Mouse (Mus musculus) right cerebral cortex, postnatal 14 days (tissue): Measurements from ENCODE around the gene Inpp5d.
A peak's percentile ranks its signal among the peaks of the same experiment; 100 is the strongest.
"Not testable (repeated sequence)": the region's sequence is repeated elsewhere in the genome, so short reads cannot be mapped to it uniquely, and the experiment has no call there.

Experiments used
- DNase-seq: peaks from one replicate; pipeline ENCODE4 v3.0.0; 2022

Gene Inpp5d

DNA sequence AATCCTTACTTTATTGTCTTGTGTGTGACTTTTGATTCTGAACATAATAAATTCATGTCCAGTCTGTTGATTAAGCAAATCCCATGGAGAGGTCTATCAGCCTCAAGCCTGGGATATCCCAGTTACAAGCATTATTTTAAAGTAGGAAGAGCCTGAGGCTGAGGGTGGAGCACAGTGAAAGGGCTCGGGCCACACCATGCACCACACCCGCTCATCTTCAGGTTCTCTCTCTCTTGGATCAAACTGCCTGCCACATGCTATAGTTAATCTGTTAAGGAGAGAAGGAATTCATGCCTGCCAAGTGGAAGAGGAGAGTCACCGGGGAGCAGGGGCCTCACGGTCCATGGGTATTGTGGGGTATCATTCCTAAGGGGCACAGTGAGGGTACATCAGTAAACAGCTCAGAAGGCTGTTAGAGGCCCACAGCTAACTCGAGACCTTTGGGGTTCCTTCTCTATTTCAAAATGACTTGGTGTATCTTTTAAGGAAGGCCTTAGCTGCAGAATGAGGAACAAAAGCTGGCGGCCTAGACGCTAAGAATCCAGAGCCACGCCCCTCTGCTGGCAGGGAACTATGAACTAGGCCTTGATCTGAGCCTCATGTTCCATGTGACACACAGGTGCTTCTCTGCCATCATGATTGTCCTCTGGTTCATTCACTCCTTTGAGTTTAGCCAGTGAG lies 39.0 kb downstream of the Inpp5d start:
- DNase-seq: peak; percentile 33

DNA sequence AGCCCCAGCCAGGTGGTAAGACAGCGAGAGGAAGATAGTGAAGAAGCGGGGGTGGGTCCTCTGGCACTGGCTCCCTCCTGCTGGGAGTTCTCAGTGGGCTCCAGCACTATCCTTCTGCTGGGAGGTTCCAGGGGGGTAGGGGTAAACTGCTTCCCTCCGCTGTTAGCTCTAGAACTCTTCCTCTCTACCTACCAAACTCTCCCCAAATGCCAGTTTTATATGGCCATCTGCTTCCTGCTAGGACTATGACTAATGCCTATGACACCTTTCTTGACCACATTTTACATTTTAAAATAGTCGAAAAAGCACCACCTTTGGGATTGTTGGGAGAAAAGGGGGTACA lies 39.5 kb downstream of the Inpp5d start:
- no peak for DNase-seq

DNA sequence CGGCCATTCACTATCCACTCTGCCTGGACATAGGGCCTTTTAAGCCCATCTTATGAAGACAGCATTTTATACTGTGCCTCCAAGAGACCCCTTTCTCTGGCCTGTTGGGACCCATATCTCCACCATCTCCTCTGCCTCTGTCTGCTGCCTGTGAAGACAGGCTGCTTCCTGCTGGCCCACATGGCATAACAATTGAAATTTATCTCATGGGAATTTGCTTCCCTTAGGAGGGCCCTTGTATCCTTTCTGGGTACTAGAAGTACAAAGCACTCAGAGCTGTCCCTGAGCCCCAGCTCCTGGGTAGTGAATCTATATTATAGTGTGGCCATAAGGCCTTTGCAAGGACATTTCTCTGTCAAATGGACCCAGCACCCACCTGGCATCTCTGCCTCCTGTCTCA lies 40.6 kb downstream of the Inpp5d start:
- DNase-seq: no peak

DNA sequence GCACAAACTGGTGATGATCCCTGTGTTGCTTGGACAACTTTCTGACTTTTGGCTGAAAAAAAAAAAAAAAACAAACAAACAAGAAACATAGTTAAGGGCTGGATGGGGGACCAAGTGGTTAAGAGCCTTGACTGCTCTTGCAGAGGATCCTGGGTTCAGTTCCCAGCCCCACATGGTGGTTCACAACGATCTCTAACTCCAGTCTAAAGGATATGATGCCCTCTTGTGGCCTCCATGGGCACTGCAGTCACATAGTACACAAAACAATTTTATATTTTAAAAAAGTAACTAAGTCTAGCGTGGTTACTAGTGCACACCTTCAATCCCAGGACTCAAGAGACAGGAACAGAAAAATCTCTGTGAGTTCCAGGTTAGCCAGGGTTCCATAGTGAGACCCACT lies 43.9 kb downstream of the Inpp5d start:
- no peak for DNase-seq

DNA sequence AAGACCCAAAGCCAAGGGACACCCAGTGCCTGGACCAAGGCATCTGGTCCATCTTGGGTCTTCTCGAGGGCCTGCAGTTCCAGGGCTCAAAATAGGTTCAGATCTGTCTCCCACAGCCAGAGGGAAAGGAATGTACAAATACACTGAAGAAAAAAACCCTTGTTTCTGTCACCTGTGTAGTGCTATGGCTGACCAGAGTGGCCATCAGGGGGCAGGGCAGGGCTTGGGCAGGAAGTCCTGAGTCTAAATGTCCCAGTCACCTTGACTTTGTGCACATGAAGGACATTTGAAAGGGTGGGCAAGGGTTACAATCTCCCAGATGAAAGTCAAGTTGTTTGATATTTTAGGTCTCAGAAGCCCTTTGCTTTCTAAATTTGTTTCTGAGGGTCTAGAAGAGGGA lies 46.9 kb downstream of the Inpp5d start:
- no peak for DNase-seq

DNA sequence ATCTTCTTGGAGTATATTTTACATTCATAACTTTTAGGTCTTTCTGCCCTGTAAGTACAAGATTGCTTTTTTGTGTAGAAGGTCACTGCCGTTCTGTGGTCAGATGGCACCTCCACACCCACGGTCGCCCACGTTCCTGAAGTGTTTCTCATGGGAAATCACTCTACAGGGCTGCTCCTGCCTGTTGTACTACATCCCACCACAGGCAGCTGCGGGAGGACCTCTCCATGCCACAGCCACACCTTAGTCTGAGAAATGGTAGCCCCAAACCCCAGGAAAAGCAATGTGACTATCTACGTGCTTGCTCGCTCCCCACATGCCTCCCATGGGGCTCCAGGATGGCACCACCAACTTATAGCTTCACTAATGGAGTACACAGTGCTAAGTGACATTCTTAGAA lies 48.2 kb downstream of the Inpp5d start:
- no peak for DNase-seq

DNA sequence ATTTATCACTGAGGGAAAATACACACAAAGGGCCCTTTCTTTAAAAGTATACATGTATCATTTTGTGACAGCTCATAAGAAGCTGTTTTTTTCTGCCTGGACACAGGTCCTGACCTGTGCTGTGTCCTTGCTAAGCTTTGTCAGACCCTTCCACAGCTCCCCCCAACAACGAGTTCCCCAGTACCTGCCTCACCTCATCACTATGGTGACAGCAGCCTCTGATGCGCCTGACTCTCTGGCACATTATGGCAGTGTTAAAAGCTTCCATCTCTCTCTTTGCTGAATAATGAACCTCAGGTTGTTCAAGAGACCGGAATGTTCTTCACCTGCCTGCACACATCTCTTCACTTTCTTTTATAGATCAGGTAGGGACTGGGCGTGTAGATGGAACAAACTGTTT lies 51.4 kb downstream of the Inpp5d start:
- no peak for DNase-seq

DNA sequence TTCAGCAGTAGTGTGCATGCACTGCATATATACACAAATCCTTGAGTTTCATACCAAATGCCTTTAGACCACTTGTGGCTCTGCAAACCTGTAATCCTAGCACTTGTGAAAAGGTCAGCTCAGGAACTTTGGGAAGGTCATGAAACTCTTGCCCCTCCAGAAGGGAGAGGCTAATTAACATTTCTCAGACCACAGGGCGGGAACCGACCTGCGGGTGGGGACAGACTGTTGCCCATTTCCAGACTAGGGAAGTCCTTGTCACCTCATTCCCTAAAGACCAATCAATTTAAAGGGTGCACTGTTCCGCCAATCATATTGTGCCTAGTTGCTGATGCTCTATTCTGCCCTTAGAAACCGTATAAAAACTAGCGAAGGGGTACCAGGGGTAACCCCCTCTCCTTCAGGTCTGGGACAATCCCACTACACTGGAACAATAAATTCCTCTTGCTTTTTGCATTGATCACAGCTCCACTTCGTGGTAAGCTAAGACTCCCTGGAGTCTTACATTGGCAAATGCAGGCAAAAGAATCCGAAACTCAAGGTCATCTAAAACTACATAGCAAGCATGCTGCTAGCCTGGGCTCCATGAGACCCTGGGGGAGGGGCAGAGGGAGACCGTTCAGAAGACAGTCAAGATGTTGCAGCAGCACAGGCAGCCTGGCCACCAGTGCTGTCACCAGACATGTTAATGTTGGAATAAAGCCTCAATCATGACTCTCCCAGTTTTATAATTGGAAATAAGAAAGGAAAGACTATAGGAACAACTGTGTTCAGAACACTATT lies 53.9 kb downstream of the Inpp5d start:
- no peak for DNase-seq

DNA sequence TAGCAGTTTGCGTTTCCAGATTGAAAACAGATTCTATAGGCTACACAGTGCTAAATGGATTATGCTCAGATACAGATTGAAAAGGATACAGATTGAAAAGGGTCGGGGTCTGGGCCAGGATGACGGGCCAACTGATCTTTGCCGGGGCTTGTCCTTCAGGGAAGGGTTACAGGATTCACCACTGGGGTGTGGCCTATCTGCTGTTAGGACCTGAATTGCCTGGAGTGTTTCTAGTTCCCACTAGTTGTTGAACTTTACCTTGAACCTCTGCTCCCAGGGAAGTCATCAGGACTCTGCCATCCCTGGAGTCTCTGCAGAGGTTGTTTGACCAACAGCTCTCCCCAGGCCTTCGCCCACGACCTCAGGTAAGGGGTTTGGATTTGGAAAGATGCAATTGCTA lies 55.9 kb downstream of the Inpp5d start:
- no peak for DNase-seq

DNA sequence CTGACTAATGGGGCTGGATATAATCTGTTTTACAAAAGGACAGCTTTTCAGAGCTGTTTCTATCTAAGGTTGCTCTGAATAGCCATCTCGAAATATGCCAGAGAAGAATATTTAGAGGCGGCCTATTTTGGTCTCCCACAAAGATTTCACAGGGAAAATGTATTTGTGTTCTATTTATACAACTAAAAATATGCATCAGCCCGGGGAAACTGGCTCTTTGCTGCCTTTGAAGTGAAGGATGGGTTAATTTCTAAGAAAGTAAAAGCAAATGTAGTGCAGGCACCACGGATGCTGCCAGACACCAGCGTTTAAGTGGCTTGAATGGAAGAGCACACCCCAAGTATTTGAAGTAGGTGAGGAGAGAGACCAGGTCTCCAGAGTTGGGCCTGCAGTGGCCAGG lies 59.0 kb downstream of the Inpp5d start:
- DNase-seq: no peak

DNA sequence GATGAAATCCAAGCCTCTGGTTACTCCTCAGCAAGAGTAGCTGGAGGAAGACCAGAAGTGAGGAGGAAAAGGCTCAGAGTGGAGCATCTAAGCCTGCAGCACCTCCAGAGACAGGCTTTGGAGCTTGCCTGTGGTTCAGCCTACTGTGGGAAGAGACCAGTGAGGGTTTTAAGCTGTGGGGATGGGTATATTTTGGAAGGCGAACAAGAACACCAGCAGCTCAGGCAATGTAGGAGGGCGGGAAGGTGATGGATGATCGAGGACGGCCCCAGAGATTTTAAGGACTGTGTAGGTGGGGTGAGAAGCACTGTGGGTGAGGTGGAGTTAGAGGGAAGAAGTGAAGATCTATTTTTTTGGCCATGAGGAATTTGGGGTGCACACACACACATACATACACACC lies 60.8 kb downstream of the Inpp5d start:
- no peak for DNase-seq

DNA sequence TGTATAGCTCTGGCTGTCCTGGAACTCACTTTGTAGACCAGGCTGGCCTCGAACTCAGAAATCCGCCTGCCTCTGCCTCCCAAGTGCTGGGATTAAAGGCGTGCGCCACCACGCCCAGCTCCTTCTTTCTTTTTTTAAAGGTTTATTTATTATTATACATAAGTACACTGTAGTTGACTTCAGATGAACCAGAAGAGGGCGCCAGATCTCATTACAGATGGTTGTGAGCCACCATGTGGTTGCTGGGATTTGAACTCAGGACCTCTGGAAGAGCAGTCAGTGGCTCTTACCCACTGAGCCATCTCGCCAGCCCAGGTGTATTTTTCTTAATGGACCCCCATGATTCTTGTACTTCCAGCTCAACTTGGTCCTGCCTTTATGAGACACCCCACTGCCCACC lies 62.4 kb downstream of the Inpp5d start:
- DNase-seq: not testable (repeated sequence)

DNA sequence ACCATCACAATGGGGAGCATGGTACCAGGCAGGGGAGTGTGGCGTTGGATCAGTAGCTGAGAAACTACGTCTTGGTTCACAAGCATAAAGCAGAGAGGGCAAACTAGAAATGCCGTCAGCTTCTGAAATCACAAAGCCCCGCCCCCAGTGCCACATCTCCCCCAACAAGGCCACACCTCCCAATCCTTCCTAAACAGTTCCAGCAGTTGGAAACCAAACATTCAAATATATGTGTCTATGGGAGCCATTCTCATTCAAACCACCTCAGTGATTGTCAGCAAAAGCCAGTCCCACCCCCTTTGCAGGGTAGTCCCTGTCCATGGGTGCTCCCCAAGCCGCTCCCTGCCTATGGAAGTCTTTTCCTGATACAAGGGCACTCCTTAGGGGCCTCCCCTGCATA lies 64.0 kb downstream of the Inpp5d start:
- DNase-seq: no peak

DNA sequence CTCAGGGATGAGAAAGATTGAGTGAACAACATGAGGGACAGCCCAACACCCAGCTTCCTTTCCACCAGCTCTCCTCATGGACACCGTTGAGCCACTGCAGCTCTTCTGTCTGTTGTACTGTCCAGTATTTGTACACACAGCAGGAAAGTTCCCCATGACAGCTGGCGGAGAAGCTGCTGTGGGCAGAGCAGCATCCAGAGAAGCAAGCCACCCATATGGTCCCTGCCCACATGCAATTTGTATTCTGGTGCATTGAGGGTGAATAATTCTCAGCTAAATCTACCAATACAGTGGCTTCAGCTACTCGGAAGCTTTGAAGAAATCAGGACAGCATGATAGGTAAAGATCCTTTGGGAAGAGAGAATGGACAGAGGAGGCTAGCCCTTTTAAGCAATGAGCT lies 64.7 kb downstream of the Inpp5d start:
- peak; percentile 28 for DNase-seq

DNA sequence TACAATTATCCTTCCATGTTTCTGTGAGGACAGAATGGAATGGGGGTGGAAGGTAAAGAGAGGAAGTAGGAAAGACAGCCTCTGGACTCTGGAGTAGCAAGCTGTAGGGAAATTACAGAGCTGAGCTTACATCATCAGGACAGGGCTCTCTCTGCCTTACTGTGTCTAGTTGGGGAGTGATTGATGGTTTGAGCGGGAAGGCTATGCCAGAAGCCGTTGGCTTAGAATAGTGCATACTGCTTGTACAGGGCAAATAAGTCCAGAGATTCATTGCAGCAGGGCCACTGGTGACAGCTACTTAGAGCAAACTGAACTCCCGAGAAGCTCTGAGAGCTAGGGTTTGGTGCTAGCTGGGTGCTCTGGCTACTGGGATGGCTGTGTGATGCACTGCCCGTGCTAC lies 66.2 kb downstream of the Inpp5d start:
- DNase-seq: no peak

DNA sequence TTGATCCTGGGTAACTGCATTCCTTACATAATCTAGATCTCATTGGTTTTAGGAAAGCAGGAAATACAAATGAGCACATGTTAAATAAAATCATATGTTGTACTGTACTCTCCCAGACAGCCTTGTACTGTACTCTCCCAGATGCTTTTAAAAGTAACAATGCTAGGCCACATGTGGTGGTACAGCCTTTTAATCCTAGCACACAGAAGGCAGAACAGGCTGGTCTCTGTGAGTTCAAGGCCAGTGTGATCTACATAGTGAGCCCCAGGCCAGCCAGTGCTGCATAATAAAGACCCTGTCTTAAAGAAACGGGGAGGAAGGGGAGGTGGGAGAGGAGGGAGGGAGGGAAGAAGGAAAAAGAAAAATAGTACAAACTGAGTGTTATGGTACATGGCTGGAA lies 66.9 kb downstream of the Inpp5d start:
- no peak for DNase-seq

DNA sequence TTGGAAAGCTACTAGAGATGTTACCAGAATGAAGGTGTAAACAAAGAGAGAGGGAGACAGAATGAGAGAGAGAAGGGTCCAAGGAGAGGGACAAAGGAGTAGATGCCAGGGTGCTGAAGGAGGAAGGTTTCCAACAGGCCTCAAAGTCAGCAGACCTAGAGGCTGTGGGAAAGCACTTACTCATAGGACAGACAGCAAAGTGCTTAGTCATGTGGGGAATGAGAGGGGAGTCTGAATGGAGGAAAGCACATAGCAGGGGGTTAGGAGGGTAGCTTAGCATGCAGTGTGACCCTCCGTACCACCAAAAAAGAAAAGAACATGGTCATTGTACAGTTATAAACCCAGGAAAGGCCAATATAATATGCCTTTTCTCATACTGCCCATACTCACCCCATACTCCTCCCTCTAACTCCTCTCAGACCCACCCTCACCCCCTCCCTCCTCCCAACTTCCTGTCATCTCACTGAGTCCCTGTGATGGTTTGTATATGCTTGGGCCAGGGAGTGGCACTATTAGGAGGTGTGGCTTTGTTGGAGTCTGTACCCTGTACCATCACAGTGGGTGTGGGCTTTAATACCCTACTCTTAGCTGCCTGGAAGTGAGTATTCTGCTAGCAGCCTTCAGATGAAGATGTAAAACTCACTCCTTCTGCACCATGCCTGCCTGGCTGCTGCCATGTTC lies 69.7 kb downstream of the Inpp5d start:
- no peak for DNase-seq

DNA sequence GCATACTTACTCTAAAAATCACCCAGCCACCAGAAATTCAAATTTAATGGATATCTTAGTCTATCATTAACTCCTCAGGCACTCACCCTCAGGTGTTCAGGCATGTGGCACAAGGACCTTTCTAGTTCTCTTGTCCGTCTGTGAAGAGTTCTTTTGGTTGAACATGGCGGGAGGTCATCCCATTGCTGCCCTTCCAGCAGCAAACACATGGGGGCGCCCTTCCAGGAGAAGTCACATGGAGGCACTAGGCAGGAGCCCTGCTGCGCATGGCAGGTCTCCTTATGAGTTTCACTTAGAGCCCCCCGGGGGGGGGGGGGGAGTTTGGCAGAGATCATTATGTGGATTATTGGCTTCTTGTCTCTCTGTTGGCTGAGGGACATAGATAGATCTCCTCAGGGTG lies 76.2 kb downstream of the Inpp5d start:
- no peak for DNase-seq

DNA sequence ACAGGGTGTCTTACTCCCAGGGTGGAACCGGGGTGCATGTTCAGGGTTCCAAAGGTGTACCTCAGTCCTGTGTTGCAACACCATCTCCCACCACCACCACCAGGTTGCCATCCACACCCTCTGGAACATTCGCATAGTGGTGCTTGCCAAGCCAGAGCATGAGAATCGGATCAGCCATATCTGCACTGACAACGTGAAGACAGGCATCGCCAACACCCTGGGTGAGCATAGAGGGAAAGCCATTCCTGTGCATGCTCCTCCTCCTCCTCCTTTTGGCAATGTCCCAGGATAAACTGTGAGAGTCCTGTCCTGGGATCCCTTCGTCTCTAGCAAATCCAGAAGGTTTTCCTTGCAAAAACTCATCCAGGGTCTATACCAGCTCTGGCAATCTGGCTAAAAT lies 77.9 kb downstream of the Inpp5d start:
- no peak for DNase-seq

DNA sequence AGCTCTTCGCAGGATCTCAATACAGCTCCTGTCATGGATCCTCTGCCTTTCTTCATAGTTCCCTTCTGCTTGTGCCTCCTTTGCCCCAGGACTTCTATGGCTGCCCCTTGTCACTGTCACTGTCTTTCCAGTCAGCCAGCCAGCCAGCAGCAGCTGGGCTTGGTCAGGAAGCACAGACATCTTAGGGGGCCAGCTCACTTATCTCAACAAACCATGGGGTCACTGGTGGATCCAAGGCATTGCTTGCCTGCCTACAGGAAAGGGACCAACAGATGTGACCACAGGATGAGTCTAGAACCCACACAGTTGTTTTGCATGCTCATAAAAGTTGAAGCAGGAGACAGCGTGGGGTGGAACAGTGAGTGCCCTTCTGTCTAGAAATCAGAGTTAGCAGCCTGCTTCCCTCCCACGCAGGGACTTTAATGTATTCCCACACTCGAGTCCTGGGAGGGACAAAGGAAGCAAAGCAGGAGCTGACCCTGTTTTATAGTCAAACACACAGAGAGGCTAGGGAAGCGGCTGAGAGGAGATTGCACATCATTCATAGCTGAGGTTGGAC lies 79.9 kb downstream of the Inpp5d start:
- no peak for DNase-seq

DNA sequence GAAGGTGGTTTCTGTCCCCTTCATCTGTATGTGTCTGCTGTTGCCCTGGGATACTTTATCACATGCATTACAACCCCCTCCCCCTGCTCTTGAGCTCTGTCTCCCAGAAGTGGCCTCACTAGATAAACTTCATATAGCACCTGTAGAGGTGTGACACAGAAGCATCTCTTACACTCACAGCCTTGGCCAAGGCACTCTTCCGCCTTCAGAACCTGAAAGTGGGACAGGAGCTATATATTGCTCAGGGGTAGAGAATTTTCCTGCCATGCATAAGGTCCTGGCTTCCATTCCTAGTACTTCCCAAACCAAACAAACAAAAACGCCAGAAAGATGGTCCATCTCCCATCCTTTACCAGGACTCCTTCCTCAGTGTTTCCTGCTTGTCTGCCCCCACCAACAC lies 84.1 kb downstream of the Inpp5d start:
- DNase-seq: no peak

DNA sequence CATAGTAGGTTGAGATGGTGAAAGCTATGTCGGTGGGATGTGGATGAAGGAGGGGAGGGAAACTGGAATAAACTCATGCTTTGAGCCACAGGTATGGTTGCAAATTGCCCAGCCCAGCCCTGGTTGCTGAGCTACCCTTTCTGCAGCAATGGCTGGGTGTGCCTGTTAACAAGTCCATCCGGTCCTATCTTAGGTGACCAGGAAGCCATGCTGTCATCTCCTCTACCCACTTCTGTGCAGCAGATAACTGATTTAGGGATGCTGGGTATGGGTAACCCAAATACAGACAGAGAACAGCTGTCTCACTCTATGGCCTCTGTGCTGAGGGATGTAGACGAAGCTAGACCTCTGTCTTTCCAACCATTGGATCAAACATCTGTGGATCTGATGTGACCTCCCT lies 86.2 kb downstream of the Inpp5d start:
- no peak for DNase-seq

DNA sequence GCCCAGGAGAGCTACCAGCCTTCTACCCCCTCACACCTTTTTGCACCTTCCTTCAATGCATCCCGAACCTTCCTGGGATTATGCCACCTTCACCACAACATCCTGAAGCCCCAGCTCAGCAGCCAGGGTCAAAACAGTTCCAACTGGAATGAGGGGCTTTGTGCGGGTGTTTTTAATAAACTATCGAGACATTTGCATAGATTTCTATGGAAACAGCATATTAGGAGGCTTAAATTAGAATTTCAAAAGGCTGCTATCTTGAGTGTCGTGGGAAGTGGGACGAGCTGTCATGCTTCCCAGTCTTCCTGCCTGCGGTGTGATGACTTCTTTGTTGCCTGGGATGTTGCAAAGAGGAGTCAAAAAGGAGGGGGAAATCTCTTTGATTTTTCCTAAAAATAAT lies 88.9 kb downstream of the Inpp5d start:
- DNase-seq: no peak

DNA sequence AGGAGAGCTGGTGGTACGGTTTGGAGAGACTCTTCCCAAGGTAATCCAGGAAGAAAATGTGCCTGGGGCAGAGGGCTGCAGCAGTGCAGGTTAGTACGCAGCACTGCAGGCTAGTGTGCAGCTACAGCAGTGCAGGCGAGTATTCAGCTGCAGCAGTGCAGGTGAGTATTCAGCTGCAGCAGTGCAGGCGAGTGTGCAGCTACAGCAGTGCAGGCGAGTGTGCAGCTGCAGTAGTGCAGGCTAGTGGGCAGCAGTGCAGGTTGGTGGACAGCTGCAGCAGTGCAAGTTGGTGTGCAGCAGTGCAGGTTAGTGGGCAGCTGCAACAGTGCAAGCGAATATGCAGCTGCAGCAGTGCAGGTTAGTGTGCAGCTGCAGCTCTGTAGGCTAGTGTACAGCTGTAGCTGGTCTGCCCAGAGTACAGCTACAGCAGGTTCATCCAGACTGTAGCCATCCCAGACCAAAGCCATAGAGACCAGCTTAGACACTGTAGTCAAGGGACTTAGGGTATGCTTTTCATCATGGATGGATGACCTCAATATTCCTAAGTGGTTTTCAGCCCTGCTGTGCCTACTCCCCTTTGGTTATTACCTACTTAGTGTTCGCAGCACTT lies 89.7 kb downstream of the Inpp5d start:
- no peak for DNase-seq
